In the genomic region with DNA sequence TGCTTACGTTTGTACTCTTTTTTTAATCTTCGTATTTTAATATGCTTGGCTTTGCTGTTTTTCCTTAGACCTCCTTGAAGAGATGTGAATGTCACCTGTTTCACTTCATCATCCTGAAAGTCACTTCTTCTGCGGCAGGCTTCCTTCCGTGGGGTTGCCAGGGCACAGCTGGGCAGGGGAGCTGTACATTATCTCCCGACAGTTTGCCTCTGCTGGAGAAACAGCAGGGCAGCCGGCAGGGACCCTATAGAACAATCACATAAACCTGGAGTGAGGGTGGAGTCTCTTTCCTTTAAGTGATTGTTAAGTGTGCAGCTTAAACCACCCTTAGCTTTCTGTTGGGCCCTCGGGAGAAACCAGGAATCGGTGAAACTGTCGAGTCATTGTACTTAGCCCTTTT, we compare ENCODE assay signal across 15 mouse cellular contexts. TPM values are rescaled to one million over a fixed set of nuclear protein-coding genes. Genes with fewer than 3 reads are reported as not detected.
DNase-seq lines count a peak whose midpoint lies in the region; ATAC-seq and TF ChIP-seq lines count a peak whose summit lies in the region.
"Had no signal": no experiment of that assay in that cellular context is flagged by ENCODE, and none has a peak within 500 bp of the region (broad histone marks: within the 10 kb centered on the region; RNA-seq: fewer than 3 reads in every experiment).

No protein-coding gene starts in this region.

- no peaks in the 10 kb centered on the region for H3K36me3 ChIP-seq in intestine, postnatal 0 days (ENCODE audit: control insufficient read depth, insufficient read depth)
- no peaks in the 10 kb centered on the region for H3K36me3 ChIP-seq in intestine, embryonic 15.5 days
- H3K36me3 ChIP-seq: hindbrain, embryonic 10.5 days; limb, embryonic 12.5 days had no signal

- H3K9ac ChIP-seq in intestine, postnatal 0 days (ENCODE audit: low read depth, low read length), result no peak overlapping the region
- no peak overlapping the region for H3K9ac ChIP-seq in intestine, embryonic 15.5 days
- H3K9ac ChIP-seq: limb, embryonic 12.5 days had no signal

- 0 out of 2 replicates have a peak overlapping the region, but pooled peaks have one; percentile 1 for H3K4me3 ChIP-seq in intestine, postnatal 0 days (ENCODE audit: low read depth, low read length)
- H3K4me3 ChIP-seq in intestine, embryonic 15.5 days (replicated peaks), result no peak overlapping the region
- H3K4me3 ChIP-seq: hindbrain, embryonic 10.5 days; limb, embryonic 12.5 days had no signal

- no peak overlapping the region for H3K27ac ChIP-seq in intestine, postnatal 0 days (ENCODE audit: low read depth, low read length)
- H3K27ac ChIP-seq in intestine, embryonic 15.5 days, result no peak overlapping the region
- H3K27ac ChIP-seq: hindbrain, embryonic 10.5 days; limb, embryonic 12.5 days had no signal

- 32% methylated on average over 9 of the region's 9 CpGs for WGBS in intestine, postnatal 0 days
- 33% methylated on average over 9 of the region's 9 CpGs for WGBS in intestine, embryonic 15.5 days

- H3K27me3 ChIP-seq in intestine, postnatal 0 days (replicated peaks; ENCODE audit: control insufficient read depth, insufficient read depth, low read length), result no peaks in the 10 kb centered on the region
- H3K27me3 ChIP-seq in intestine, embryonic 15.5 days (replicated peaks), result no peaks in the 10 kb centered on the region
- H3K27me3 ChIP-seq: limb, embryonic 12.5 days had no signal

- no peaks in the 10 kb centered on the region for H3K9me3 ChIP-seq in intestine, postnatal 0 days (ENCODE audit: control insufficient read depth)
- H3K9me3 ChIP-seq in intestine, embryonic 15.5 days, result no peaks in the 10 kb centered on the region
- H3K9me3 ChIP-seq: hindbrain, embryonic 10.5 days; limb, embryonic 12.5 days had no signal

- H3K4me2 ChIP-seq in intestine, postnatal 0 days (replicated peaks; ENCODE audit: low read depth), result peak overlapping the region; percentile 58; the same call in 1 of the 2 replicates
- no peak overlapping the region for H3K4me2 ChIP-seq in intestine, embryonic 15.5 days (replicated peaks)
- H3K4me2 ChIP-seq: limb, embryonic 12.5 days had no signal

- H3K4me1 ChIP-seq in intestine, postnatal 0 days (replicated peaks; ENCODE audit: control insufficient read depth, insufficient read depth, low read length), result no peaks in the 10 kb centered on the region
- H3K4me1 ChIP-seq in intestine, embryonic 15.5 days (replicated peaks), result peaks cover 4% of the 10 kb centered on the region

- no peak for ATAC-seq in intestine, postnatal 0 days
- ATAC-seq in intestine, embryonic 15.5 days, result no peak
- peak; percentile 25 for ATAC-seq in inflammation-experienced regulatory T-cells, adult 6 months
- no peak for ATAC-seq in erythroid progenitor cell, adult 5-6 weeks (replicated peaks; ENCODE audit: low FRiP score, poor library complexity, severe bottlenecking)
- ATAC-seq: lung, postnatal 0 days had no signal

- TF ChIP-seq CTCF in intestine, postnatal 0 days (IDR thresholded peaks at IDR 0.05; ENCODE audit: low read depth), result no peak

- peak; percentile 30 for DNase-seq in embryo, embryonic 11 days
- DNase-seq in embryo, embryonic 9.5 days (ENCODE audit: extremely low spot score), result no peak
- peak; percentile 57 for DNase-seq in ES-CJ7 (ENCODE audit: low read depth, low spot score)
- DNase-seq in adrenal gland, postnatal 25 days, result no peak
- DNase-seq: adrenal gland, adult 8-10 months; cerebellum, postnatal 36 days; gastrocnemius, postnatal 10 days; kidney, adult 2 months had no signal

RNA-seq across cellular contexts. Expression of gene Tiparp, which starts 11.1 kb away (rescaled TPM):
- polyA plus RNA-seq in intestine, postnatal 0 days (2015; fragmentation: Nextera tagmentation; extraction: Ambion mirVana), result 26.0 and 26.6 TPM in 2 replicates
- 39.0 and 45.6 TPM in 2 replicates for polyA plus RNA-seq in intestine, embryonic 15.5 days (2015; fragmentation: Nextera tagmentation; extraction: Ambion mirVana)
- polyA plus RNA-seq in inflammation-experienced regulatory T-cells, adult 6 months (2017; shearing (Covaris generic)), result 1 to 10 TPM; 3.2 to 9.1 (median 7.9) TPM
- total RNA-seq in erythroid progenitor cell, adult 5-6 weeks (2015; ENCODE audit: low replicate concordance), result 2.9 and 6.7 TPM in 2 replicates
- 3.8 and 4.2 TPM in 2 replicates for total RNA-seq in erythroid progenitor cell, adult 5-6 weeks (2017; ENCODE audit: low replicate concordance)
- 9.6 and 10.0 TPM in 2 replicates for total RNA-seq in adrenal gland, postnatal 25 days (2021)

Comparison
In these comparisons a context has a peak if more than half of its experiments do, and no peak if none do; other contexts are left out.
1. DNase-seq: peak in embryo, embryonic 11 days (single experiment) and ES-CJ7 (single experiment); none in embryo, embryonic 9.5 days (single experiment) and adrenal gland, postnatal 25 days (single experiment).